Mouse (Mus musculus) gastrocnemius, postnatal 25 days (tissue): Measurements from ENCODE around the gene U2surp. TPM values are rescaled to one million over a fixed set of nuclear protein-coding genes. Genes with fewer than 3 reads are reported as not detected.

Experiments used
- DNase-seq: peaks from one replicate; pipeline ENCODE4 v3.0.0; 2022
- total RNA-seq, 2 experiments: library from RNA; stranded (reverse); gene quantifications; 1 replicate in 1 of 2; 2 replicates in 1 of 2; pipeline ENCODE4 v1.2.3; 2021

Gene U2surp
- total RNA-seq, 2 experiments from 2014 or later = 22.1 to 22.9 TPM

- no peak for DNase-seq
Observed at GRCm38 (mm10) chr9:95464028-95464427, 47.8 kb downstream of the U2surp start.

- no peak for DNase-seq
Observed at GRCm38 (mm10) chr9:95451931-95452330, 59.9 kb downstream of the U2surp start.

DNA sequence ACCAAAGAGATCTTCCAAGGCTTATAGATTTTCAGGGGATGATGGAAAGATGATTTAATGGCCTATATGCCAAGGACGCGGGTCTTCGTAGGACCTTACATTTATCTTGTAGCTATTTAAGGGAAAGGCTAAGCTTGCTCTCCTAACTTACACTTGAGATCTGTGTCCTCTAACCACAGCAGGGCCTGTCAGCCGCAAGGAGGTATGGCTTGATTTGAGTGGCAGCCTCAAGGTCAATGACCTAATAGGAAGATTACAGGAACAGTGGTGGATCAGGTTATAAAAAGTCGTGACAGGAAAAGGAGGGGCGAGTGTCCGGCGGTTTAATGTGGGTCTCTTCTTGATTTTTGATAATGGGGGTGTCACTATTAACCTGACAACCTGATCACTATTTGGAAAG is 61.2 kb downstream of the U2surp start:
- no peak for DNase-seq

- DNase-seq = no peak
Observed at GRCm38 (mm10) chr9:95442321-95442731, 69.5 kb downstream of the U2surp start.

DNA sequence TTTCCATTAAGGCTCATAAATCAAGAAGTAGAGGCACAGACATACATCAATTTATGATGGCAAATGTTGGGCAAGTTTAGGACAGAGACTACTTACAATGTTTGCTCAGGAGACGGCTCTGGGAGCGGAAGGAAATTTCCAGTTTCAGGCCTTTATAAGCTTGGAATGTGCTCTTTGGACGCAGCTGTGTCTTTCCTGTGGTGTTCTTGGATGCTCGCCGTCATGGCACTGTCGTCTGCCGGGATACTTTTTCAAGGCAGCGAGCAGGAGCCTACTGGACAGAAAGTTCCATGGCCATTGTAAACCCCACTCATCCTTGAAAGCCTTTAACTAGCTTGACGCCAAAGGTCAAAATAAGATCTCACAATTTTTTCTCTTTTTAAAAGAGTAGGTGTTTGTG is 73.9 kb downstream of the U2surp start:
- DNase-seq = no peak

DNA sequence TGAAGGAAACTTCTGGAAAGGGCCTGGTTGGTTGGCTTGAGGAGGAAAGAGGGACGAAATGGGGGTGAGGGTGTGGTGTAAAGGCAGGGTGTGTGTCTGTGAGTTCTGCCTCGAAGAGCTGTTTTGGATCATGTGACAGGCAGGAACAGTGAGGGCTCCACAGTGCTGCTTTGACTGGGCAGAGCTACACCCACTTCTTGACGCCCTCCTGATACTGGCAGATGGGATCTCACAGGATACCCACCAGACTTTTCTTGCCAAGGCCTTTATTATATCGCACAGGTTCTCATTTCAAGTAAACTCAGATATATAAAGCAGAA is 75.5 kb downstream of the U2surp start:
- DNase-seq = no peak

DNA sequence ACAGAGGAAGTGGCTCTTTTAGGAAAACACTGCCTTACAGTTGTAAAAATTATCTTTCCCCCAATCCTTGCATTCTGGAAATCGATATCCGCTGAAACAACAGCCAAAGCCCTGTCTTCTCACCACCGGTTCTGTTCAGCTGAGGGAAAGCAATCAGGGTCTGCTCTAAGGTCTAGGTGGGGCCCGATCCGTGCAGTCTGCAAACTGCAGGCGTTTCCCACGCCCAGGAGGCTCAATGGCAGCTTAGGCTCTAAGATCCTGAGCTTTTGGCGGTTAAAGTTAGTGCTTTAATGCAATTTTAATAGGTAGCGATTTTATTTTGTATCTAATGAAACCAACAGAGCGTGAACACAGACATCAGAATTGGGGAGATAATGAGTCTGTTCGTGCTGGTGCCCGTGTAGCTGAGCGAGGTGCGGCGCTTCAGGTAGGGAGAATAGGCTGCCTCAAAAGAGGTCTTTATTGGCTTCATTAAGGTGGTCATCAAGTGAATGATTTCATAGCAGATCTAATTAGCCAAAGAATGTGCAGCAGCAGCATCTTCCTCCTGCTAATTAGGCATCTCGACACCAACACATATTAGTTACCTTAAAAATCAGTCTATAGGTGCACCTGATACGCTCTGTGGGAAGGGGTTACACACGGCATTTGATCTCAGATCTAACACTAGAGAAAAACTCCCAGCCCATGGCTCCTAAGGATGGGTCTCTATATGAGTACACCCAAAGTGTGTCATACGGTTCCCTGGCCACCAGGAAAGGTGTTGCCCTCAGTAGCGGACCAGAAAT is 76.1 kb downstream of the U2surp start:
- no peak for DNase-seq

DNA sequence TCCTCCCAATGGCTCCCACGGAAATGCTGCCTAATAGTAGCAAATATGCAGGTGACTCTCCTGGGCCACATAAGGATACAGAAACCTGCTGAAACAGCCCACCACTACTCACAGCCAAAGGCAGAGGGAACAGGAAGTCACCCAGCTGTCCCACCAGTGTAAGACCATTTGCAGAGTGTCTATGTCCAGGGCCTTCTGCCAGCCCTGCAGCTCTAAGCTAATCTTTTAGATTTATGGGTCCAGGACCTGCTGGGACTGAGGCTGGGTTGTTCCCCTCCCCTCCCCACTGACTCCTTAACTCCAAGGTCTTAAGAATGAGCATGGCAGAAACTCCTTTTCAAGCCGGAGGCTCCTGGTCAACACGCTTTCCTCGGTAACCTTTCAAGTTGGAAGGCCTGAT is 83.5 kb downstream of the U2surp start:
- no peak for DNase-seq

- no peak for DNase-seq
Observed at GRCm38 (mm10) chr9:95413911-95414310, 97.9 kb downstream of the U2surp start.

- no peak for DNase-seq
Observed at GRCm38 (mm10) chr9:95412047-95412446, 99.7 kb downstream of the U2surp start.

DNA sequence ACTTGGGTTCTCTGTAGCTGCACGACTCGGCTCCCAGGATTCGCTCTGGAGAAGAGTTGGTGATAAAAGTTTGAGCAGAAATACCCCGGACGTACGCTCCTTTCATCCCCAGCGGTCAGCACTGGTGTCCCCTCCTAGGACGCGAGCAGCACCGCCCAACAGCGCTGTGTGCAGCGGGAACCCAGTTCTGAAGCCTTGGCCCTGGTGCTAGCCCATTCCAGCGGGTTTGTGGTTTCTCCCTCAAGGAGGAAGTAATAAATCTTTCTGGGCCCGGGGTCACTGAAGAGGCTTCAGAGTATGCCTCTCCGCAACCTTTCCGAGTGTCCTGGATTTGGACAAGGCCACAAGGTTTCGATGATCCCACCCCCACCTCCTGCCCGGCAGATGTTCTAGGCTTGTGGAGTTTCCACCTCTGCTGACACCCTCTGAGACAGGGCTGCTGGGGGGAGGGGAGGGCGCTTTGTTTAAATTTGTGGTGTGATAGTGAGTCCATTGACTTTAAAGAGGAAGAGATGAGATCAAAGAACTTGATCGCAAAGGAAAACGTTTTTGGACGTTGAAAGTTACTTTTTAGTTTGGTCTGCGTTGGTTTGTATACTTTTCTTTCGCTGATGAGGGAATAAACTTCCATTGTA is 104.1 kb downstream of the U2surp start:
- no peak for DNase-seq

Other genes starting within 250 kb of the U2surp start
- under 1 TPM; 0.88 to 0.90 TPM for gene Chst2, start 105.3 kb downstream of the U2surp start, total RNA-seq
- gene Paqr9, start 47.7 kb upstream of the U2surp start, total RNA-seq = 1 to 10 TPM; 4.8 to 5.0 TPM
- gene Pcolce2, start 125.6 kb upstream of the U2surp start, total RNA-seq = 10 to 100 TPM in 1 of 2 experiments, 1 to 10 TPM in 1; 3.4 to 10.3 TPM
- 1 to 10 TPM in 1 of 2 experiments, under 1 TPM in 1; 0.64 to 1.2 TPM for gene Trpc1, start 238.4 kb upstream of the U2surp start, total RNA-seq